Mouse (Mus musculus): Measurements from ENCODE around the gene Tmem141. TPM values are rescaled to one million over a fixed set of nuclear protein-coding genes. Genes with fewer than 3 reads are reported as not detected.

Tmem141 gene
- 10 to 100 TPM; 21.0 to 30.4 (median 22.8) TPM for total RNA-seq (2022)

GRCm38 (mm10) chr2:25621229-25622200, at the start of gene Tmem141:
Gene Tmem141, minus strand, starts transcription at chr2:25622005.
- peak; percentile 67 to 91 for DNase-seq (ENCODE audit: low spot score in 2 of 2)

GRCm38 (mm10) chr2:25666516-25666915, 44.7 kb upstream of the Tmem141 start:
- no peak for DNase-seq (ENCODE audit: low spot score in 2 of 2)

DNA sequence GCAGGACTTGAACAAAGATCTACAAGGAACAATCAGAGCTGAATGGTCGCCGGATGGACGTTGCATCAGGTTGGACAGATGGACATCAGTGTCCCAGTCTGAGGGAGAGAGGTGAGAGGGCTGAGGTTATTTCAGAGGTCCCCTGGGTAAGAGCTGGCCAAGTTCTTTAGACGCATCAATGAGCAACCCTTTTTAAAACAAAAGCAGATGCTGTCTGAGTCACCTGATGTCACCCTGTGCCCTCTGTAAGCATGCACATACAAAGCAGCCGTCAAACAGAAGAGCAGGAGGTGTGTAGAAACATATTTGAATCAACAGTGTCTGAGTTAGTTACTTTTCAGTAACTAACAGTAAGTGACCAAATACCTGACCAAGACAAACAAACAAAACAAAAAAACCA, 42.3 kb upstream of the Tmem141 start:
- DNase-seq (ENCODE audit: low spot score in 2 of 2): no peak

DNA sequence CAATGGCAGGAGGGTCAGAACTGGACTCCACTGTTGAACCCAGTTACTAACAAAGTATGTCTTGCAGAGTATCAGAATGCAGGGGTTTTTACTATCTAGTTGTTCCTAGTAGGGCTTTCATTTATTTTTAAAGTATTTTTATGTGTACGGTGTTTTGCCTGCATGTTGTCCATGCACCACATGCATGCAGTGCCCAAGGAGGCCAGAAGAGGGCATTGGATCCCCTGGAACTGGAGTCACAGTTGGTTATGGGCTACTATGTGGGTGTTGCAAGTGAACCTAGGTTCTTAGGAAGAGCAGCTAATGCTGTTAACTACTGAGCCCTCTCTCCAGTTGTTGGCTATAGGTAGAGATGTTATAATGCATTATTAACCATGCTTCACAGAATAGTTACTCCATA, 41.7 kb upstream of the Tmem141 start:
- DNase-seq (ENCODE audit: low spot score in 2 of 2): peak in 1 of 2 experiments; percentile 19

DNA sequence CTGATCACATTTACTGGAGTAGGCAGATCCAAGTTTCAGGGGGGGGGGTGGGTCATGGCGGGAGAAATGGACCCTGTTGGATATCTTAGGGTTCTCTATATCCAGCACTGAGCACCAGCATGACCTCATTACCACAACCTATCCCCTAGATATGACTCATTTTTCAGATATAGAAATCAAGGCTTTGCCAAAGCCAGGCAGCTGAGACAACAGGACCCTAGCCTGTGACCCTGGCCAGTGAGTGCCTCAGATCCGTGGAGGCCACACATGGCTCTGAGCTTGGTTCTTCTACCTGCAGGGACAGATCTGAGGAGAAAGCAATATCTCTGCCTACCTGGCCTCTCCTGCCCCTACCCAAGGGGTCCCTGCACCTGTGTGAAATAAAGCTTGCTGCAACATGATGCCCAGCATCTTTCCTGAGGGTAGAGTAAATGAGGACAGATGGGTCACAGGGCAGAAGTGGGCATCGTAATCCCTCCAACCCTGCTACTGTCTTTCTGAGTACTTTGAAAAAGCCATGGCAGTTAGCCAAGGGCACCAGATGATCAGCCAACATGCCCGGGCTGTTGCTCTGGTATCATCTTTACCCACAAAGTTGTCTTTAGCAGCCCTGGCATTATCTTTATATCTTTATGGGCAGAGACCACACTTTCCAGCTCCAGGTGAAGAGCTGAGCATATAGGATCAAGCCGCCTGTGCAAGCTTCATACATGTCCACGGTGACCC, 39.6 kb upstream of the Tmem141 start:
- no peak for DNase-seq (ENCODE audit: low spot score in 2 of 2)

GRCm38 (mm10) chr2:25660279-25660678, 38.5 kb upstream of the Tmem141 start:
- no peak for DNase-seq (ENCODE audit: low spot score in 2 of 2)

GRCm38 (mm10) chr2:25657652-25658051, 35.8 kb upstream of the Tmem141 start, which contains the start of gene Lcn5:
Gene Lcn5, plus strand, starts transcription at chr2:25657952.
- DNase-seq (ENCODE audit: low spot score in 2 of 2): no peak

GRCm38 (mm10) chr2:25657246-25657645, 35.4 kb upstream of the Tmem141 start:
- no peak for DNase-seq (ENCODE audit: low spot score in 2 of 2)

DNA sequence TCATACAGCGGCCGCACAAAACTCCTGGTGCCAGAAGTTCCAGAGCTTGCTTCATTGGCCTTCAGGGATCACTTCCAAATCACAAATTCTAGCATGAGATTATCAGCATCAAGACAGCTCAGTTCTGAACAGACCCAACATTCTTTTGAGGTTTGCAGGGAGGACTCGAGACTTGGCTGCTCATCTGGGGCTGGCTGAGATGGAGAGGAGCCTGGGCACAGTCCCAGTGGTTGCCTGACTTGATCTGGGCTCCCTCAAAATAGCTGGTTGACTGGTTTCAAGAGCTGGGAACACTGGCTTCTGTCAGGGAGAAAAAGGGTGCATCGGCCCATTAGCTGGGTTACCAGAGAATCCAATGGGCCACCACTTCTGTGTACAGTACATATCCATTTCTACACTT, 34.9 kb upstream of the Tmem141 start:
- DNase-seq (ENCODE audit: low spot score in 2 of 2): no peak

- no peak for DNase-seq (ENCODE audit: low spot score in 2 of 2)
Measured at GRCm38 (mm10) chr2:25654502-25654901, 32.7 kb upstream of the Tmem141 start.

DNA sequence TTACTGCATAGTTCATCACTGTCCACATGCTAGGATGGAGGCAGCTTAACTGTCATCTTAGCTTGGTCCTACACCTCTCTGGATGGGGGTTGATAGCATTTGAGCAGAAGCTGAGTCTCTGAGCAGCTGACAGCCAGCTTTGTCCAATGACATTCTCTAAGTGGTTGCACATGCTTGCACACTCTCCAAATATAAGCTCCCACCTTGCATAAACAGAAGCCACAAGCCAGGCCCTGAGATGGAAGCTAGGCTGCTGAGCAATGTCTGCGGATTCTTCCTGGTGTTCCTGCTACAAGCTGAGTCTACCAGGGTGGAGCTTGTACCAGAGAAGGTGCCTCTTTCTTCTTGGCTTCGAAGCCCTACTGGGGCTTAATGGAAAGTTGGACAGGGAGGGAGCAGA, 31.1 kb upstream of the Tmem141 start, which contains the start of gene Lcn8:
Lcn8 (plus strand) TSS at position 219 of the 400 bp plus-strand sequence.
- no peak for DNase-seq (ENCODE audit: low spot score in 2 of 2)

GRCm38 (mm10) chr2:25639890-25640289, 18.1 kb upstream of the Tmem141 start:
- no peak for DNase-seq (ENCODE audit: low spot score in 2 of 2)

DNA sequence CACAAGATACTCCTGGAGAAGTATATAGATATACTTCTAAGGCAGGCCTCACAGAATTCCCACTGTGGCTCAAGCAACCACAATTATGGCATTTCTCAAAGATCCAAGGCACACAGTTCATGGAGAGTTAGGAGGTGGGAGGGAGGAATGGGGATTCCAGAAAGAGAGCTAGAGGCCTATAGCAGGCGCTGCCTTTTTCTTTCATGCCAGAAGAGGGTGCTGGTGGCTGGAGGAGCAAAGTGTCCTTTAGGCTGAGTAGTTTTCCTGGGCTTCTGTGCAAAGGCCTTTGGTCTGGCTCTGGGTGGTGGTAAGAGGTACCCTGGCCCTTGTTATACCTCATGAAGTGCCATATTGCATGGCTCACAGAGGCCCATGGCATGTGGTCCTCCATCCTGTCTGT, 12.2 kb upstream of the Tmem141 start:
- no peak for DNase-seq (ENCODE audit: low spot score in 2 of 2)

DNA sequence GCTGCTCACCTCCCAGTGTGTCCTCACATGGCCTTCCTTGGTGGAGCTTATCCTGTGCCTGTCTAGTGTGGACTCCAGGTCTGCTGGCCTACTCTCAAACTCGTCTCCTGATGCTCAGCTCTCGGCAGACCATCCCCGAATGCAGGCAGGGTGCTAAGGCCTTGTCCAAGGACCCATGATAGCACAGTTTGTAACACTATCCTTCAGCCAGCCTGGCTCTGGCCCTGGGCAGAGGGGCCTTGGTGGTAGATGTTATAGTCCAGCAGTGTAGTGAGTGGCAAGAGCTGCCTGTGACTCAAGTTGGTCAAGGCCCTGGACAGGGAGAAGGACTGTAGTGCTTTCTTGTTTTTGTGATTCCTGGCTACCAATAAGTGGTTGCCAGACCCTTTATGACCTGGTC, 11.8 kb upstream of the Tmem141 start:
- DNase-seq (ENCODE audit: low spot score in 2 of 2): no peak

- no peak for DNase-seq (ENCODE audit: low spot score in 2 of 2)
Measured at GRCm38 (mm10) chr2:25628738-25629137, 6.9 kb upstream of the Tmem141 start.

- no peak for DNase-seq (ENCODE audit: low spot score in 2 of 2)
Measured at GRCm38 (mm10) chr2:25627811-25628210, 6.0 kb upstream of the Tmem141 start, which contains the start of gene Fcna. Gene Fcna, minus strand, starts transcription at chr2:25628030.

GRCm38 (mm10) chr2:25625986-25626385, 4.2 kb upstream of the Tmem141 start:
- no peak for DNase-seq (ENCODE audit: low spot score in 2 of 2)

- no peak for DNase-seq (ENCODE audit: low spot score in 2 of 2)
Measured at GRCm38 (mm10) chr2:25620852-25621228, 965 bp downstream of the Tmem141 start.

DNA sequence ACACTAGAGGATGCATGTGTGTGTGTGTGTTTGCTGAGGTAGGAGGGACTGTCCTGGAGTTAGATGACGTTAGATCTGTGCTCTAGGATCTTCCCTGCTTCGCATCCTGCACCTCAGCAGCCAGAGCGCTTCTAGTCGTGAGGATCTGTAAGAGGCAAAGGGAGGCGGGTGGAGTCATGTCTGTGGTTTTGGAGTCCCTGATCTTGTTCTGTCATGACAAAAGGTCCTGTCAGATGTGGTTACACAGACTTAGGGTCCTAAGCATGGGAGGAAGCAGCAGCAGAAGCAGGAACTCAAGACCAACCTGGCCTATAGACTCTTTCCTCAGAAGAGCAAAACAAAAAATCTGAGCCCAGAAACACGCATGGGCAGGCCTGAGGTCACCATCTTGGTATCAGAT, 1.4 kb downstream of the Tmem141 start:
- DNase-seq (ENCODE audit: low spot score in 2 of 2): no peak

DNA sequence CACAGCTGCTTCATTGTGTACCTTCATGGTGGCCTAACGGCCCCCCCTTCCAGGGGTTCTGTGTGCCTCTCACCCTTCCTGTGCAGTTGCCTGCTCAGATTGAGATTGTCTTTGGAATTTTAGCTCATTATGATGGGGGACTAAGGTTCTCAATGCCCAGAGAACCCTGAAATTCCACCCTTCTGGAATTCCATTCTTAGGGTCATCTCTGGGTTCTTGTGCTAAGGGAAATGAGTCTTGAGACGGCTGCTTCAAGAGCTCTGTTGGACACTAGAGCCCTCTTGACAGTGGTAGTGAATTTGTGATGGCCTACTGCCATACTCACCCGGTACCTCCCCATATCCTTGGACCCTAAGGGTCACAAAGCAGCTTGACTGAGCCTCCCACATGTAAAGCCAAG, 4.2 kb downstream of the Tmem141 start, which contains the start of gene Ccdc183:
Ccdc183 (minus strand) TSS at position 101 of the 400 bp plus-strand sequence.
- no peak for DNase-seq (ENCODE audit: low spot score in 2 of 2)

DNA sequence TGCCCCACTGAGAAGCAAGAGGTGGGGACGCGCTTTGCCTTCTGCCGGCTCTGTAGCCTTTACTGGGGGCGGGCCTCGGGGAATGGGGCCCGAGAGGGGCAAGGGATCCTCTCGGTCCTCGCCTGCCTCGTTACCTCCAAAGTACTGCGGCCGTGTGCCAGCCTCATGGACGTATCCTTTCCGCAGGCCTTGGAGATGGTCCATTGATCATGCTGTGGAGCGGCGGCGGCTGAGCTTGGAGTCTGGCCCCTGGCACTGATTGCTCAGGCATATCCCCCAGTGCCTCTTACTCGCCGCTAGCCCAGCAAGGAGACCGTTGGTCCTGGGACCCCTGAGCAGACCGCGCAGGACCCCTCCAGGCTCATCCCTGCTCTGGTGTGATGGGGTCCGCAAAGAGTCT, 5.4 kb downstream of the Tmem141 start:
- no peak for DNase-seq (ENCODE audit: low spot score in 2 of 2)

DNA sequence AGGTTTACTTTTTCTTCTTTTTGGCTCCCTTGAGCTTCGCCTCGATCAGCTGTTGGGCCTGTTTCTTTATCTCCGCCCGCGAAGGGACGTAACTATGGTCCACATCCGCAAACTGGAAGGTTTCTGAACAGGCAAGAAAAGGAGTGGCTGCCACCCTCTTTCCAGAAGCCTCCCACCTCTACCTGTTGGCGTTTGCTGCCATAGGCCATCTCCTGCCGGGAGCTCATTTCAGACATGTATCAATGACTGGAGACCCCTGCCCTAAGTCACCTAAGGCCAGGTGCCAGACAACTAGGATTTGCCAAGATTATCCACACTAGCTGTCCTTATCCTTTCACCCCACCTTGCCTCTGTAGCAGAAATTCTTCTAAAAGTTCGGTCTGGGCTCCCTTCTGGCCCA, 13.1 kb downstream of the Tmem141 start:
- DNase-seq (ENCODE audit: low spot score in 2 of 2): no peak
